Comparison of ENCODE assay signal across 16 mouse cellular contexts in genomic region chr7:25903156-25903555, GRCm38 (mm10). TPM values are rescaled to one million over a fixed set of nuclear protein-coding genes. Genes with fewer than 3 reads are reported as not detected.
DNase-seq lines count a peak whose midpoint lies in the region; ATAC-seq and TF ChIP-seq lines count a peak whose summit lies in the region.
"Had no signal": no experiment of that assay in that cellular context is flagged by ENCODE, and none has a peak within 500 bp of the region (broad histone marks: within the 10 kb centered on the region; RNA-seq: fewer than 3 reads in every experiment).

No protein-coding gene starts in this region.

- H3K27me3 ChIP-seq in kidney, postnatal 0 days (ENCODE audit: insufficient read depth, low read length), result no peaks in the 10 kb centered on the region
- H3K27me3 ChIP-seq in kidney, embryonic 15.5 days, result no peaks in the 10 kb centered on the region
- H3K27me3 ChIP-seq in lung, embryonic 16.5 days (ENCODE audit: control insufficient read depth, insufficient read depth, low read depth, low read length), result no peaks in the 10 kb centered on the region
- no peaks in the 10 kb centered on the region for H3K27me3 ChIP-seq in stomach, embryonic 16.5 days (ENCODE audit: control insufficient read depth, insufficient read depth, low read length)
- H3K27me3 ChIP-seq: forebrain, embryonic 12.5 days; limb, embryonic 15.5 days had no signal

- no peak overlapping the region for H3K4me3 ChIP-seq in kidney, postnatal 0 days (replicated peaks; ENCODE audit: low read depth, low read length)
- H3K4me3 ChIP-seq in kidney, embryonic 15.5 days (replicated peaks), result no peak overlapping the region
- H3K4me3 ChIP-seq in lung, embryonic 16.5 days (ENCODE audit: low read length), result no peak overlapping the region
- H3K4me3 ChIP-seq in stomach, embryonic 16.5 days (replicated peaks; ENCODE audit: low read length), result no peak overlapping the region
- H3K4me3 ChIP-seq: forebrain, embryonic 12.5 days; limb, embryonic 15.5 days; myocyte had no signal

- no peak overlapping the region for H3K9ac ChIP-seq in kidney, postnatal 0 days (ENCODE audit: low read depth, low read length)
- H3K9ac ChIP-seq in kidney, embryonic 15.5 days, result no peak overlapping the region
- H3K9ac ChIP-seq in lung, embryonic 16.5 days (ENCODE audit: low read length), result no peak overlapping the region
- H3K9ac ChIP-seq in stomach, embryonic 16.5 days (ENCODE audit: low read length), result no peak overlapping the region
- H3K9ac ChIP-seq: forebrain, embryonic 12.5 days; limb, embryonic 15.5 days had no signal

- no peaks in the 10 kb centered on the region for H3K4me1 ChIP-seq in kidney, postnatal 0 days (replicated peaks; ENCODE audit: insufficient read depth, low read length)
- H3K4me1 ChIP-seq in kidney, embryonic 15.5 days, result 0 out of 2 replicates have a peak, but pooled peaks cover 8% of the 10 kb centered on the region
- peaks cover 13% of the 10 kb centered on the region for H3K4me1 ChIP-seq in lung, embryonic 16.5 days (replicated peaks; ENCODE audit: control insufficient read depth, insufficient read depth, low read length)
- no peaks in the 10 kb centered on the region; the same call in 1 of the 2 replicates for H3K4me1 ChIP-seq in stomach, embryonic 16.5 days (ENCODE audit: control insufficient read depth, insufficient read depth, low read length)
- H3K4me1 ChIP-seq: forebrain, embryonic 12.5 days; limb, embryonic 15.5 days had no signal

- no peak overlapping the region for H3K4me2 ChIP-seq in kidney, postnatal 0 days (ENCODE audit: low read length)
- no peak overlapping the region for H3K4me2 ChIP-seq in kidney, embryonic 15.5 days
- H3K4me2 ChIP-seq in lung, embryonic 16.5 days (ENCODE audit: low read depth, low read length), result no peak overlapping the region
- H3K4me2 ChIP-seq in stomach, embryonic 16.5 days (ENCODE audit: low read depth, low read length), result no peak overlapping the region
- H3K4me2 ChIP-seq: forebrain, embryonic 12.5 days; limb, embryonic 15.5 days had no signal

- ATAC-seq in kidney, postnatal 0 days (replicated peaks; ENCODE audit: low FRiP score, low read depth), result no peak
- ATAC-seq in kidney, embryonic 15.5 days (replicated peaks; ENCODE audit: low FRiP score), result no peak
- no peak for ATAC-seq in lung, embryonic 16.5 days (ENCODE audit: low read depth)
- ATAC-seq in stomach, embryonic 16.5 days (ENCODE audit: insufficient read depth, low FRiP score), result no peak

- no peaks in the 10 kb centered on the region for H3K9me3 ChIP-seq in kidney, postnatal 0 days (replicated peaks; ENCODE audit: low read length)
- H3K9me3 ChIP-seq in kidney, embryonic 15.5 days (replicated peaks), result no peaks in the 10 kb centered on the region
- no peaks in the 10 kb centered on the region for H3K9me3 ChIP-seq in lung, embryonic 16.5 days (ENCODE audit: control insufficient read depth, low read length)
- H3K9me3 ChIP-seq in stomach, embryonic 16.5 days (replicated peaks; ENCODE audit: control insufficient read depth, low read length), result no peaks in the 10 kb centered on the region
- H3K9me3 ChIP-seq: limb, embryonic 15.5 days had no signal

- TF ChIP-seq CTCF in kidney, postnatal 0 days (IDR thresholded peaks at IDR 0.05; ENCODE audit: low read depth), result peak; percentile 48

- no peaks in the 10 kb centered on the region for H3K36me3 ChIP-seq in kidney, postnatal 0 days (ENCODE audit: insufficient read depth, low read length)
- H3K36me3 ChIP-seq in kidney, embryonic 15.5 days, result no peaks in the 10 kb centered on the region
- H3K36me3 ChIP-seq in lung, embryonic 16.5 days (ENCODE audit: control insufficient read depth, insufficient read depth, low read length), result no peaks in the 10 kb centered on the region
- no peaks in the 10 kb centered on the region for H3K36me3 ChIP-seq in stomach, embryonic 16.5 days (ENCODE audit: control insufficient read depth, insufficient read depth, low read length)
- H3K36me3 ChIP-seq: forebrain, embryonic 12.5 days; limb, embryonic 15.5 days had no signal

- WGBS in kidney, postnatal 0 days, result 51% methylated on average over 14 of the region's 14 CpGs
- WGBS in kidney, embryonic 15.5 days, result 59% methylated on average over 14 of the region's 14 CpGs
- 44% methylated on average over 13 of the region's 14 CpGs for WGBS in lung, embryonic 16.5 days
- WGBS in stomach, embryonic 16.5 days, result 53% methylated on average over 14 of the region's 14 CpGs

- no peak for DNase-seq in kidney, postnatal 0 days (ENCODE audit: low spot score)
- DNase-seq in lung, postnatal 36 days, result no peak
- peak; percentile 81 for DNase-seq in ZHBTc4 (ENCODE audit: low read depth, low spot score)
- no peak for DNase-seq in testis, postnatal 10 days (ENCODE audit: low spot score)
- no peak for DNase-seq in cerebellum, postnatal 25 days
- DNase-seq: adrenal gland, postnatal 25 days; cerebellum, postnatal 36 days; thymus, adult 18-20 months had no signal

- H3K27ac ChIP-seq in kidney, postnatal 0 days, result no peak overlapping the region
- H3K27ac ChIP-seq in kidney, embryonic 15.5 days, result no peak overlapping the region
- 0 out of 2 replicates have a peak overlapping the region, but pooled peaks have one; percentile 5 for H3K27ac ChIP-seq in lung, embryonic 16.5 days (ENCODE audit: low read length)
- H3K27ac ChIP-seq in stomach, embryonic 16.5 days (ENCODE audit: low read length), result peak overlapping the region; percentile 60; the same call in 1 of the 2 replicates
- H3K27ac ChIP-seq: forebrain, embryonic 12.5 days; limb, embryonic 15.5 days had no signal

RNA-seq across cellular contexts. Expression of gene Cyp2b10, which starts 5.7 kb away (rescaled TPM):
- not detected in 2 replicates for polyA plus RNA-seq in kidney, postnatal 0 days (2015; fragmentation: Nextera tagmentation; extraction: Ambion mirVana)
- polyA plus RNA-seq in kidney, embryonic 15.5 days (2015; fragmentation: Nextera tagmentation; extraction: Ambion mirVana), result not detected in 2 replicates
- polyA plus RNA-seq in lung, embryonic 16.5 days (2015; fragmentation: Nextera tagmentation; extraction: Ambion mirVana), result 0.60 and 1.4 TPM in 2 replicates
- 0.19 and 0.35 TPM in 2 replicates for polyA plus RNA-seq in stomach, embryonic 16.5 days (2015; fragmentation: Nextera tagmentation; extraction: Ambion mirVana)
- polyA plus RNA-seq: embryonic facial prominence, embryonic 14.5 days; forebrain, embryonic 12.5 days; intestine, embryonic 14.5 days; limb, embryonic 15.5 days had no signal

Comparison
In these comparisons a context has a peak if more than half of its experiments do, and no peak if none do; other contexts are left out.
1. H3K27ac ChIP-seq: peak in lung, embryonic 16.5 days (single experiment) and stomach, embryonic 16.5 days (single experiment); none in kidney, postnatal 0 days (single experiment) and kidney, embryonic 15.5 days (single experiment).